9 mouse cellular contexts compared by ENCODE assay signal in the genomic region with DNA sequence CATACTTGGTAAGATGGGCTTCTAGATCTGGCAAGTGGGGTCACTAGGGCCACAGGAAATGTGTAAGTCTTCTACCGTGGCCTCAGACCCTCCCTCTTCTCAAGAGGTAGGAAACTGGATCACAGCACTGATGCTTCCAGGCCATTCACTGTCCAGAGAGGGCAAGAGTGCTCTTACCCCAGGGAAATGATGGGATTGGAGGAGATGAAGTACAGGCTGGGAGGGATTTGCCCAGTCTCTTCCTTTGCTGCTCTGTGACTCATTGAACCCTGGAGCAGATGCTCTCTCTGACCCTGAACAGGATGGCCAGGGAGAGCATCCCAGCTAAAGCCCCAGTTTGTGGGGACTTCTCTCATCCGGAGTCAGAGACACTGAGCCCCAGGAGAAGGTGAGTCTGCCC. TPM values are rescaled to one million over a fixed set of nuclear protein-coding genes. Genes with fewer than 3 reads are reported as not detected.
DNase-seq lines count a peak whose midpoint lies in the region; ATAC-seq and TF ChIP-seq lines count a peak whose summit lies in the region.
"Had no signal": no experiment of that assay in that cellular context is flagged by ENCODE, and none has a peak within 500 bp of the region (broad histone marks: within the 10 kb centered on the region; RNA-seq: fewer than 3 reads in every experiment).

No protein-coding gene starts in this region.

- H3K9ac ChIP-seq in intestine, embryonic 15.5 days, result no peak overlapping the region
- no peak overlapping the region for H3K9ac ChIP-seq in intestine, postnatal 0 days (ENCODE audit: low read depth, low read length)
- no peak overlapping the region for H3K9ac ChIP-seq in embryonic facial prominence, embryonic 14.5 days (ENCODE audit: low read depth, low read length)
- no peak overlapping the region for H3K9ac ChIP-seq in hindbrain, embryonic 15.5 days
- peak overlapping the region; percentile 26; the same call in 1 of the 2 replicates for H3K9ac ChIP-seq in neural tube, embryonic 12.5 days

- peak overlapping the region; percentile 17; the same call in 1 of the 2 replicates for H3K4me2 ChIP-seq in intestine, embryonic 15.5 days (replicated peaks)
- no peak overlapping the region for H3K4me2 ChIP-seq in intestine, postnatal 0 days (replicated peaks; ENCODE audit: low read depth)
- H3K4me2 ChIP-seq in embryonic facial prominence, embryonic 14.5 days (ENCODE audit: low read depth, low read length), result no peak overlapping the region
- H3K4me2 ChIP-seq in hindbrain, embryonic 15.5 days, result no peak overlapping the region
- H3K4me2 ChIP-seq in neural tube, embryonic 12.5 days (replicated peaks), result no peak overlapping the region; the same call in 1 of the 2 replicates

- no peak for DNase-seq in embryonic facial prominence, embryonic 14.5 days (ENCODE audit: low spot score)
- no peak for DNase-seq in B cell, adult 2 months
- DNase-seq in kidney, postnatal 10 days, result no peak
- DNase-seq in thymus, postnatal 14 days, result no peak
- DNase-seq: thymus, adult 2 months had no signal

- no peaks in the 10 kb centered on the region for H3K36me3 ChIP-seq in intestine, embryonic 15.5 days
- H3K36me3 ChIP-seq in intestine, postnatal 0 days (ENCODE audit: control insufficient read depth, insufficient read depth), result peaks cover 5% of the 10 kb centered on the region; the same call in 1 of the 2 replicates
- peaks cover 16% of the 10 kb centered on the region for H3K36me3 ChIP-seq in embryonic facial prominence, embryonic 14.5 days (ENCODE audit: control insufficient read depth, insufficient read depth, low read length)
- no peaks in the 10 kb centered on the region for H3K36me3 ChIP-seq in hindbrain, embryonic 15.5 days
- H3K36me3 ChIP-seq in neural tube, embryonic 12.5 days, result no peaks in the 10 kb centered on the region

- H3K27me3 ChIP-seq in intestine, embryonic 15.5 days (replicated peaks), result peaks cover 2% of the 10 kb centered on the region; the same call in 1 of the 2 replicates
- peaks cover 14% of the 10 kb centered on the region; the same call in 1 of the 2 replicates for H3K27me3 ChIP-seq in intestine, postnatal 0 days (replicated peaks; ENCODE audit: control insufficient read depth, insufficient read depth, low read length)
- no peaks in the 10 kb centered on the region for H3K27me3 ChIP-seq in embryonic facial prominence, embryonic 14.5 days (replicated peaks; ENCODE audit: control insufficient read depth, insufficient read depth, low read length)
- no peaks in the 10 kb centered on the region for H3K27me3 ChIP-seq in hindbrain, embryonic 15.5 days
- H3K27me3 ChIP-seq in neural tube, embryonic 12.5 days (replicated peaks), result no peaks in the 10 kb centered on the region

- H3K4me1 ChIP-seq in intestine, embryonic 15.5 days (replicated peaks), result peaks cover 42% of the 10 kb centered on the region
- H3K4me1 ChIP-seq in intestine, postnatal 0 days (replicated peaks; ENCODE audit: control insufficient read depth, insufficient read depth, low read length), result no peaks in the 10 kb centered on the region
- peaks cover 38% of the 10 kb centered on the region for H3K4me1 ChIP-seq in embryonic facial prominence, embryonic 14.5 days (ENCODE audit: control insufficient read depth, insufficient read depth, low read length)
- H3K4me1 ChIP-seq in hindbrain, embryonic 15.5 days (replicated peaks), result peaks cover 69% of the 10 kb centered on the region
- peaks cover 69% of the 10 kb centered on the region for H3K4me1 ChIP-seq in neural tube, embryonic 12.5 days

- no peak overlapping the region for H3K4me3 ChIP-seq in intestine, embryonic 15.5 days (replicated peaks)
- no peak overlapping the region for H3K4me3 ChIP-seq in intestine, postnatal 0 days (ENCODE audit: low read depth, low read length)
- H3K4me3 ChIP-seq in embryonic facial prominence, embryonic 14.5 days (ENCODE audit: low read depth, low read length), result no peak overlapping the region
- H3K4me3 ChIP-seq in hindbrain, embryonic 15.5 days, result no peak overlapping the region
- no peak overlapping the region for H3K4me3 ChIP-seq in neural tube, embryonic 12.5 days

- no peak for ATAC-seq in intestine, embryonic 15.5 days
- ATAC-seq in intestine, postnatal 0 days, result no peak
- ATAC-seq in embryonic facial prominence, embryonic 14.5 days (ENCODE audit: low read depth), result no peak
- ATAC-seq in hindbrain, embryonic 15.5 days (ENCODE audit: low FRiP score, low read depth), result no peak
- no peak for ATAC-seq in neural tube, embryonic 12.5 days (ENCODE audit: low FRiP score, low read depth)

- TF ChIP-seq CTCF in intestine, postnatal 0 days (IDR thresholded peaks at IDR 0.05; ENCODE audit: low read depth), result no peak

- 0 out of 2 replicates have a peak overlapping the region, but pooled peaks have one; percentile 13 for H3K27ac ChIP-seq in intestine, embryonic 15.5 days
- H3K27ac ChIP-seq in intestine, postnatal 0 days (ENCODE audit: low read depth, low read length), result no peak overlapping the region
- peak overlapping the region; percentile 84; the same call in 1 of the 2 replicates for H3K27ac ChIP-seq in embryonic facial prominence, embryonic 14.5 days (replicated peaks; ENCODE audit: low read depth, low read length)
- H3K27ac ChIP-seq in hindbrain, embryonic 15.5 days (replicated peaks), result peak overlapping the region; percentile 18; the same call in 1 of the 2 replicates
- no peak overlapping the region for H3K27ac ChIP-seq in neural tube, embryonic 12.5 days

- H3K9me3 ChIP-seq in intestine, embryonic 15.5 days, result no peaks in the 10 kb centered on the region
- H3K9me3 ChIP-seq in intestine, postnatal 0 days (ENCODE audit: control insufficient read depth), result no peaks in the 10 kb centered on the region
- H3K9me3 ChIP-seq in embryonic facial prominence, embryonic 14.5 days (ENCODE audit: control insufficient read depth, low read length), result no peaks in the 10 kb centered on the region
- H3K9me3 ChIP-seq in hindbrain, embryonic 15.5 days, result no peaks in the 10 kb centered on the region
- no peaks in the 10 kb centered on the region for H3K9me3 ChIP-seq in neural tube, embryonic 12.5 days

- 47% methylated on average over 2 of the region's 2 CpGs for WGBS in intestine, embryonic 15.5 days
- 61% methylated on average over 2 of the region's 2 CpGs for WGBS in intestine, postnatal 0 days
- WGBS in embryonic facial prominence, embryonic 14.5 days, result 30% methylated on average over 2 of the region's 2 CpGs
- 45% methylated on average over 2 of the region's 2 CpGs for WGBS in hindbrain, embryonic 15.5 days
- WGBS in neural tube, embryonic 12.5 days, result 50% methylated on average over 2 of the region's 2 CpGs

RNA-seq across cellular contexts. Expression of gene Phldb1, which starts 10.3 kb away (rescaled TPM):
- polyA plus RNA-seq in intestine, embryonic 15.5 days (2015; fragmentation: Nextera tagmentation; extraction: Ambion mirVana), result 17.6 and 18.9 TPM in 2 replicates
- 6.2 and 6.9 TPM in 2 replicates for polyA plus RNA-seq in intestine, postnatal 0 days (2015; fragmentation: Nextera tagmentation; extraction: Ambion mirVana)
- polyA plus RNA-seq in embryonic facial prominence, embryonic 14.5 days (2014; fragmentation: Nextera tagmentation; extraction: Ambion mirVana), result 40.3 and 40.9 TPM in 2 replicates
- 46.4 and 46.8 TPM in 2 replicates for polyA plus RNA-seq in hindbrain, embryonic 15.5 days (2015; fragmentation: Nextera tagmentation; extraction: Ambion mirVana)
- polyA plus RNA-seq in neural tube, embryonic 12.5 days (2016; fragmentation: Nextera tagmentation; extraction: Ambion mirVana), result 58.9 and 61.6 TPM in 2 replicates

RNA-seq across cellular contexts. Expression of gene Arcn1, which starts 43.0 kb away (rescaled TPM):
- 184 and 193 TPM in 2 replicates for polyA plus RNA-seq in intestine, embryonic 15.5 days (2015; fragmentation: Nextera tagmentation; extraction: Ambion mirVana)
- 113 and 121 TPM in 2 replicates for polyA plus RNA-seq in intestine, postnatal 0 days (2015; fragmentation: Nextera tagmentation; extraction: Ambion mirVana)
- 220 and 226 TPM in 2 replicates for polyA plus RNA-seq in embryonic facial prominence, embryonic 14.5 days (2014; fragmentation: Nextera tagmentation; extraction: Ambion mirVana)
- 130 and 135 TPM in 2 replicates for polyA plus RNA-seq in hindbrain, embryonic 15.5 days (2015; fragmentation: Nextera tagmentation; extraction: Ambion mirVana)
- 169 and 182 TPM in 2 replicates for polyA plus RNA-seq in neural tube, embryonic 12.5 days (2016; fragmentation: Nextera tagmentation; extraction: Ambion mirVana)

RNA-seq across cellular contexts. Expression of gene Ift46, which starts 43.0 kb away (rescaled TPM):
- polyA plus RNA-seq in intestine, embryonic 15.5 days (2015; fragmentation: Nextera tagmentation; extraction: Ambion mirVana), result 79.8 and 82.8 TPM in 2 replicates
- 52.8 and 56.9 TPM in 2 replicates for polyA plus RNA-seq in intestine, postnatal 0 days (2015; fragmentation: Nextera tagmentation; extraction: Ambion mirVana)
- polyA plus RNA-seq in embryonic facial prominence, embryonic 14.5 days (2014; fragmentation: Nextera tagmentation; extraction: Ambion mirVana), result 101 and 121 TPM in 2 replicates
- polyA plus RNA-seq in hindbrain, embryonic 15.5 days (2015; fragmentation: Nextera tagmentation; extraction: Ambion mirVana), result 153 and 158 TPM in 2 replicates
- polyA plus RNA-seq in neural tube, embryonic 12.5 days (2016; fragmentation: Nextera tagmentation; extraction: Ambion mirVana), result 150 and 155 TPM in 2 replicates

RNA-seq across cellular contexts. Expression of gene Treh, which starts 51.6 kb away (rescaled TPM):
- polyA plus RNA-seq in intestine, embryonic 15.5 days (2015; fragmentation: Nextera tagmentation; extraction: Ambion mirVana), result not detected in 2 replicates
- 2.1 and 2.4 TPM in 2 replicates for polyA plus RNA-seq in intestine, postnatal 0 days (2015; fragmentation: Nextera tagmentation; extraction: Ambion mirVana)
- not detected in 2 replicates for polyA plus RNA-seq in embryonic facial prominence, embryonic 14.5 days (2014; fragmentation: Nextera tagmentation; extraction: Ambion mirVana)
- polyA plus RNA-seq in hindbrain, embryonic 15.5 days (2015; fragmentation: Nextera tagmentation; extraction: Ambion mirVana), result not detected in 2 replicates
- not detected in 2 replicates for polyA plus RNA-seq in neural tube, embryonic 12.5 days (2016; fragmentation: Nextera tagmentation; extraction: Ambion mirVana)

Comparison
In these comparisons a context has a peak if more than half of its experiments do, and no peak if none do; other contexts are left out.
1. H3K27ac ChIP-seq: peak in intestine, embryonic 15.5 days (single experiment), embryonic facial prominence, embryonic 14.5 days (single experiment) and hindbrain, embryonic 15.5 days (single experiment); none in intestine, postnatal 0 days (single experiment) and neural tube, embryonic 12.5 days (single experiment).